Mouse (Mus musculus): ENCODE data around the gene Ackr2.

GRCm38 (mm10) chr9:121894447-121894846 is 3.7 kb upstream of the Ackr2 start:
- TF ChIP-seq CTCF (IDR thresholded peaks at IDR 0.05; ENCODE audit: insufficient read depth, low read length), result no peak
- no peak for TF ChIP-seq POLR2A (IDR thresholded peaks at IDR 0.05; ENCODE audit: borderline replicate concordance, extremely low read depth, low read depth, low read length)

All from lung, adult 2 months (tissue).